Mouse (Mus musculus): Measurements from ENCODE around the gene Gp1ba. TPM values are rescaled to one million over a fixed set of nuclear protein-coding genes. Genes with fewer than 3 reads are reported as not detected.

Gene Gp1ba
- total and polyA plus RNA-seq, 3 experiments = 1.6 to 5.0 TPM; not detected in 1

DNA sequence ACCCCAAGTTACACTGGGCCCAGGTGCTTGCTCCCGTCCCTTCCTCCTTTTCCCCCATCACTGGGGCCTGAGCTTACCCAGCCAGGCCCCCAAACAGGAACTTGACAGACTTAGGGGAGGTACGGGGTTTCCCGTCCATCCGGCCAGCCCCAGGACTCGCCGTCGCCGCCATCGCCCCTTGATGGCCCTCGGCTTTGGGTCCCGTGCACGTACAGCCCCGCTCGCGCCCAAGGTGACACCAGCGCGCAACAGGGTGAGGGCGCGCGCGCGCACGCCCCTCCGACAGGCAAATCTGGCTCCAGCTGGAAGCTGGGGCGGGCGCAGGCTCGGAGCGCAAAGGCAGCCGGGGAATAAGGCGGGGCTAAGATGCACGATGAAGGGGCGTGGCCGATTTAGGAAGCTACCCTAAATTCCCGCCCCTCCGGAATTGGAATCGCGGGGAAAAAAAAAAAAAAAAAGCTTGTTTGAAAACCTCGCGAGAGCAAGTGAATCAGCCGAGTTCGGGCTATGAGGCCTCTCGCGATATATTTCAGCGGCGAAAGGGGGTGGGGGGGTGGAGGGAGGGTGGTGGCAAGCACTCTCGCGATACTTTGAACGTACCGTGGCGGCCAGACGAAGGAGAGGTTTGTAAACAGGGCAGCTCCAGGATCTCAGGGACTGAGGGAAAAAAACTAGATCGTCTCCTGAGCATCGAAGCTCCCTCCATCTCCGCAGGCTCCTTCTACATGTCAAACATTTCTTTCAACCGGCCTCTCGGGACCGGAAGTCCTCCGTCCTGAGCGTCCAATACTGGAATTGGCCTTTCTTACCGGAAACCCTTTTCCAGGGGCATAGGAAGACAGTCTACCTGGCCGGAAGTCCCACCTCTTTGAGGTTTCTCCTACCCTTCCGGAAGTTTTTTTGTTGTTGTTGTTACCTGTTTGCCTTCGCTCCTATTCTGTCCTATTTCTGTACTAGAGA, 8.0 kb downstream of the Gp1ba start, which contains the start of the genes Rnf167 and Slc25a11:
TSS of gene Rnf167 (plus strand) at position 545 of the 960 bp plus-strand sequence.
TSS of gene Slc25a11 (minus strand) at position 789 of the 960 bp plus-strand sequence.
- H3K36me3 ChIP-seq (ENCODE audit: control insufficient read depth in 1 of 2, insufficient read depth in 2 of 2, low read length in 2 of 2) = peaks cover 11 to 46% of the 10 kb centered on the region in 2 experiments
- peaks cover 57% of the 10 kb centered on the region for H3K79me2 ChIP-seq (ENCODE audit: control insufficient read depth, insufficient read depth, low read length, poor library complexity)
- H3K9ac ChIP-seq (ENCODE audit: control insufficient read depth, low read depth, low read length, poor library complexity, severe bottlenecking) = peak within 1 kb of the TSS; percentile 92
- DNase-seq (ENCODE audit: low read depth, low spot score) = peak; percentile 100
- H3K27ac ChIP-seq (ENCODE audit: control insufficient read depth, low read depth, low read length) = peak within 1 kb of the TSS; percentile 95
- peak within 1 kb of the TSS; percentile 56 to 83 for H3K4me3 ChIP-seq (ENCODE audit: control insufficient read depth in 1 of 2, insufficient read depth in 1 of 2, low read depth in 2 of 2, low read length in 2 of 2)
- H3K4me1 ChIP-seq (ENCODE audit: control insufficient read depth in 1 of 2, insufficient read depth in 2 of 2, low read length in 2 of 2) = peaks cover 12 to 45% of the 10 kb centered on the region in 2 experiments
- H3K27me3 ChIP-seq (ENCODE audit: control insufficient read depth in 1 of 2, insufficient read depth in 2 of 2, low read length in 2 of 2) = no peaks in the 10 kb centered on the region
- no peaks in the 10 kb centered on the region for H3K9me3 ChIP-seq (replicated peaks; ENCODE audit: insufficient read depth, low read length)
- TF ChIP-seq CHD1 (IDR thresholded peaks at IDR 0.05; ENCODE audit: low read depth, low read length) = no peak
- TF ChIP-seq MAZ (IDR thresholded peaks at IDR 0.05; ENCODE audit: low read depth, low read length) = peak; percentile 93
- peak; percentile 97 for TF ChIP-seq NELFE (IDR thresholded peaks at IDR 0.05; ENCODE audit: low read depth, low read length)
- TF ChIP-seq SMC3 (IDR thresholded peaks at IDR 0.05; ENCODE audit: low read depth, low read length) = 0 out of 2 replicates have a peak, but pooled peaks have one; percentile 22
- no peak for TF ChIP-seq UBTF (IDR thresholded peaks at IDR 0.05; ENCODE audit: borderline replicate concordance, insufficient read depth, low read depth, low read length)
- TF ChIP-seq TBP (IDR thresholded peaks at IDR 0.05; ENCODE audit: low read depth, low read length) = peak; percentile 71
- peak; percentile 50; the same call in 1 of the 2 replicates for TF ChIP-seq MAX (IDR thresholded peaks at IDR 0.05; ENCODE audit: low read length)
- peak; percentile 66; the same call in 1 of the 2 replicates for TF ChIP-seq TCF12 (IDR thresholded peaks at IDR 0.05; ENCODE audit: low read depth, low read length)
- no peak for TF ChIP-seq ZKSCAN1 (IDR thresholded peaks at IDR 0.05; ENCODE audit: low read depth, low read length)
- TF ChIP-seq TAL1 (IDR thresholded peaks at IDR 0.05; ENCODE audit: low read length) = no peak
- TF ChIP-seq EP300 (IDR thresholded peaks at IDR 0.05; ENCODE audit: low read depth in 1 of 2, low read length in 2 of 2) = no peak
- TF ChIP-seq RAD21 (IDR thresholded peaks at IDR 0.05; ENCODE audit: low read depth, low read length) = no peak
- peak; percentile 84 for TF ChIP-seq ELF1 (IDR thresholded peaks at IDR 0.05; ENCODE audit: low read depth, low read length)
- no peak for TF ChIP-seq POLR2AphosphoS5 (IDR thresholded peaks at IDR 0.05; ENCODE audit: borderline replicate concordance, low read depth, low read length)
- no peak for TF ChIP-seq GATA1 (IDR thresholded peaks at IDR 0.05; ENCODE audit: low read depth, low read length)
- TF ChIP-seq RCOR1 (IDR thresholded peaks at IDR 0.05; ENCODE audit: low read depth, low read length) = no peak
- peak; percentile 63 for TF ChIP-seq MXI1 (IDR thresholded peaks at IDR 0.05; ENCODE audit: low read depth, low read length)
- no peak for TF ChIP-seq JUND (IDR thresholded peaks at IDR 0.05; ENCODE audit: low read depth, low read length)
- peak; percentile 99 for TF ChIP-seq ZNF384 (IDR thresholded peaks at IDR 0.05; ENCODE audit: low read depth, low read length)
- no peak for TF ChIP-seq USF2 (IDR thresholded peaks at IDR 0.05; ENCODE audit: borderline replicate concordance in 1 of 2, insufficient read depth in 1 of 2, low read depth in 1 of 2, low read length in 2 of 2)
- peak; percentile 97 for TF ChIP-seq CHD2 (IDR thresholded peaks at IDR 0.05; ENCODE audit: low read length)
- peak; percentile 71 for TF ChIP-seq HCFC1 (IDR thresholded peaks at IDR 0.05; ENCODE audit: low read depth, low read length)
- peak; percentile 77 to 88 for TF ChIP-seq POLR2A (IDR thresholded peaks at IDR 0.05; ENCODE audit: control insufficient read depth in 1 of 2, insufficient read depth in 1 of 2, low read depth in 1 of 2, low read length in 2 of 2, poor library complexity in 1 of 2)
- TF ChIP-seq E2F4 (IDR thresholded peaks at IDR 0.05; ENCODE audit: borderline replicate concordance, low read depth, low read length) = no peak
- peak; percentile 86 for TF ChIP-seq SIN3A (IDR thresholded peaks at IDR 0.05; ENCODE audit: low read length)
- TF ChIP-seq MAFK (IDR thresholded peaks at IDR 0.05; ENCODE audit: borderline replicate concordance, low read depth, low read length) = no peak
- TF ChIP-seq ETS1 (IDR thresholded peaks at IDR 0.05; ENCODE audit: low read depth, low read length) = peak; percentile 64; the same call in 1 of the 2 replicates
- no peak for TF ChIP-seq MYB (IDR thresholded peaks at IDR 0.05; ENCODE audit: low read depth, low read length)
- peak; percentile 71 for TF ChIP-seq NRF1 (IDR thresholded peaks at IDR 0.05; ENCODE audit: insufficient read depth, low read depth, low read length, poor library complexity, severe bottlenecking)
- TF ChIP-seq CTCF (IDR thresholded peaks at IDR 0.05 in 2 of 3, conservative IDR thresholded peaks at IDR 0.05 in 1 of 3; ENCODE audit: control insufficient read depth in 1 of 3, insufficient read depth in 1 of 3, low read depth in 2 of 3, low read length in 3 of 3, poor library complexity in 1 of 3, severe bottlenecking in 1 of 3) = no peak; a peak in 2 of 6 replicates
- TF ChIP-seq KAT2A (conservative IDR thresholded peaks at IDR 0.05; ENCODE audit: low read depth, low read length) = no peak; the same call in 1 of the 2 replicates
- TF ChIP-seq USF1 (IDR thresholded peaks at IDR 0.05; ENCODE audit: low read depth, low read length) = no peak
- TF ChIP-seq GABPA (IDR thresholded peaks at IDR 0.05; ENCODE audit: low read depth, low read length) = no peak
- no peak for TF ChIP-seq MEF2A (IDR thresholded peaks at IDR 0.05; ENCODE audit: extremely low read depth, insufficient replicate concordance, low read depth, low read length, poor library complexity, severe bottlenecking)
- peak; percentile 91 for TF ChIP-seq POLR2AphosphoS2 (IDR thresholded peaks at IDR 0.05; ENCODE audit: low read length)
